Mouse (Mus musculus): Measurements from ENCODE around the gene Ints7.

Ints7 gene

DNA sequence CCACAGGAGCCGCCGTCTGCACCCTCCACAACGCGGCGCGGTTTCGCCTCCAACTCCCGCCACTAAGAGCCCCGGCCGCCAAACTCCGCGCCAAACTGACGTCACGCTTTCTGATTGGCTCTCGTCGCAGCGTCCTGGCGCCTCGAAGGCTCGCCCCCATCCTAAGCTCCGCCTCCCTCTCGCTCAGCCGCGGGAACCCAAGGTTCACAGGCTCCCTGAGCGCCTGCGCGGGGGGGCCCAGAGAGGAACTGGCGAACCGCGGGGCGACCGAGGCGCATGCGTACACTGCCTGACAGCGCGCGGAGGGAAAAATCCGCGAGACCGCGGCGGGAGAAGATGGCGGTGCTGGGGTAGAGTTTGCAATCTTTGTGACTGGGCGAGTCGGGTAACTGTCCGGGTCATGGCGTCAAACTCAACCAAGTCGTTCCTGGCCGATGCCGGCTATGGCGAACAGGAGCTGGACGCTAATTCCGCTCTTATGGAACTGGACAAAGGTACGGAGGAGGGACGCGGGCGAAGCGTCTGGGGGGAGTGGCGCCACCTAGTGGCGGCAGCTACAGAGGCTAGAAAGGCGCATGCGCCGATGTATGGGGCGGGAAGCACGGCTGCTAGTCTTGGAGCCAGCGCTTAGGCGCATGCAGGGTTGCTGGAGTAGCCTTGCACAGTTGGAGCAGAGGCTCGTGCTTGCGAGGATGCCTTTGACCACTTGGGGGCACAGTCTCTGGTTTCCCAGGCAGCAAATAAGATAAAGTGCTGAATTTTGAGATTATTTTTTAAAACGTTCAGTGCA lies at the start of gene Ints7, which contains the start of gene Dtl:
Ints7 (plus strand) TSS at position 179 of the 790 bp plus-strand sequence.
Dtl (minus strand) TSS at position 87 of the 790 bp plus-strand sequence.
- peak; percentile 100 for DNase-seq (ENCODE audit: low spot score in 2 of 2)

DNA sequence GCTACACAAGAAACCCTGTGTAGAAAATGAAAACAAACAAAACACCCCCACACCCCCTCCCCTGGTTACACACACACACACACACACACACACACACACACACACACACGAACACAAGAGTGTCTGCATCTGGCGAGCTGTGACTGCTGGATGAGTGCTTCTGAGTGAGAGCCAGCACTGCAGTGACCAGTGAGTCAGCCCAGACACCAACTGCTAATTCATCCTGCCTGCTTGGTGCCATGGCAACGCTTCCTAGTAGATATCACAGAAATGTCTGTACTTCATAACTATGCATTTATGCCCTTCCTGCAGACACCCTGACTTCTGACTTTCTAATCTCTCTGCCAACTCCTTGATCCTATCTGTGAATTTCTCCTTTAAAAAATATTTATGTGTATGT lies 48.3 kb upstream of the Ints7 start:
- DNase-seq (ENCODE audit: low spot score in 2 of 2): no peak

DNA sequence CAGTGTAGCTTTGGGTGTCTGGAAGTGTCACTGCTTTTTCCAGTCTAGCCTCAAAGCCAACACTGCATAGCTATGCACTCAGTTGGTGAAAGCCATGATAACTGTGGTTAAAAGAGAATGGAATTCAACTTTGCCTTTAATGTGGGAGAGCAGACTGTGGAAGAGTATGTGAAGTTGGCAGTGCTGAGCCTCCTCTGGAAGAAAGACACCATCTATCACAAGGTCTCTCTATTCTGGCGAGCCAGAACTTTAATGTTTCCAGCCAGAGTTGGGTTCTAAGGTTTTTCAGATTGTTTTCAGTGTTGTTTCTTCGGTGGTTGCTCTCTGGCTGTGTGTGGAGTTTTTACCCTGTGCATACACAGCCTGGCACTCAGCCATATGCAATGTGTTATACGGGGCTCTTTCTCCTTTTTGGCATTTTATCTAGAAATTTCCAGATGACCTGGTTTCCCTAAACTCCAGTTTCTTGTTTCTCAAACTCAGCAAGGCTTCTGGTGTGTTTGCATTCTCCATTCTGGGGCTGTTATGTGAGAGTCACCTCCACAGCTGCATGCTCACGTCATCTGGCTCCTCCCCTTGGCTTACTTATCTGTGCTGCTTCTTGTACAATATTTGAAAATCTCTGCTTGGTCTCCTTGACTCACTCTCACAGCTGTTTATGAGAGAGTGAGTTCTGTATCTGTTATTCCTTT lies 47.4 kb upstream of the Ints7 start:
- DNase-seq (ENCODE audit: low spot score in 2 of 2): no peak

DNA sequence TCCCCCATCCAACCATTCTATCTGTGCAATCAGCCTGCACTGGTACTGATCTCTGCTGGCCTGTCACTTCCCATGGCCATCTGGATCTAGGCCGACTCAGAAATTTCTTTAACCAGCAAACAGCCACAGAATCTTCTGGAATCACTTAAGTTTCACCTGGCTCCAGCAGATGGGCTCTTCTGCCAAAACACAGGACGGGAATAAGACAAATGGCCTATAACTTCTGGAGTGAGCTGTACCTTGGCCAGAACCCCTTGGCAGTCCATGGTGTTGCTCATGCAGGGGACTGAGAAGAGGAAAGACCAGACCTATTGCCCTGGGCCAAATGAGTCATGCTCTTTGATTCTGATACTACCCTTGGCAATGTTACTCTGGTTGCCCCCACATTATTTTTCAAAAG lies 46.0 kb upstream of the Ints7 start:
- DNase-seq (ENCODE audit: low spot score in 2 of 2): no peak

DNA sequence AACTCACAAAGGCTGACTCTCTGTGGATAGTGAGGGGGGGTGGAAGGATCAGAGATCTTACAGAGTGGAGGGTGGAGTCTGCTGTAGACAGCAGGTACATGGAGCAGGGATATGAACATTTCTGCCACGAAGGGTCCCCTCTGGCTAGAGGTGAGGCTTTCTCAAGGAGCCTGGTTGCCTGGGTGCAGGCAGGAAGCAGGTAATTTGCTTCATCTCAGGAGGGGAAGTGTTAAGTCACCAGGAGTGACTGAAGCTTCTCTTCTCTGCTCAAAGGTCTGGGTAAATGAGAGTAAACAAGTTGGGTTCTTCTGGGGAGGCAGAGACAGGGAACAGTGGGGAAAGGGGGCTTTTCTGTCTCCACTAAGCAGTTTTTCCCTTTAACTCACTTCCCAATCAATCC lies 44.4 kb upstream of the Ints7 start:
- DNase-seq (ENCODE audit: low spot score in 2 of 2): no peak

DNA sequence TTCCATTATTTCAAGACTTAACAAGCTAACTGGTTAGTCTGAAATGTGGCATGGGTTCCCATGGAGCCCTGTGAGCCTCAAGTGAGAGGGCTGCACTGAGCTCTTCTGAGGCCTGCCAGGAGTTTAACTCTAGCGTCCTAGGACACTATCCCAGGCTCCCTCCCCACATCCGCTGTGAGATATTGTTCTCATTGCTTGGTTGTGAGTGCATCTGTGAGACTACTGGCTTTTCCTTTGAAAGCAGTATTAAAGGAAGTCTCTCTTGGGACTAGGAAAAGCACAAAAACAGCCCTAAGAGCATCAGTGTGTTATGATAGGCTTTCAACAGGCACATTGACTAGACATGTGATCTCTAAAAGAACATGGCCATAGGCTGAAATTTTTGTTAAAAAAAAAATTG lies 40.5 kb upstream of the Ints7 start:
- DNase-seq (ENCODE audit: low spot score in 2 of 2): no peak

DNA sequence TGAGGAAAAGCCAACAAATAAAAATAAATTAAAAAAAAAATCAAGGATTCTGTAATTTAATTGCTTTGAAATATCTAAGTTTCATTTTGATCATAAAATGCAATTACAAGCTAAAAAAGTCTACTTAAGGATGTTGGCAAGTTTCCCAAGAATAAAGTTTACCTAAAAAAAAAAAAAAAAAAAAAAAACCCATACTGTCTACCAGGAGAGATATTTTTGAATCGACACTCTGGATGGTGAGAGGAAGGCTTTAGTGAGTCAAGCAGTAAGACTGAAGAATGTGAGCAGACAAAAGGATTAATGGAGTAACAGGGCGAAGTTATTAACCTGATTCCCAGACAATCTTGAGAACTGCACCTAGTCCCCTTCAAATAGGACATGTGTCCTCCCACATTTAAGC lies 35.1 kb upstream of the Ints7 start:
- DNase-seq (ENCODE audit: low spot score in 2 of 2): no peak

DNA sequence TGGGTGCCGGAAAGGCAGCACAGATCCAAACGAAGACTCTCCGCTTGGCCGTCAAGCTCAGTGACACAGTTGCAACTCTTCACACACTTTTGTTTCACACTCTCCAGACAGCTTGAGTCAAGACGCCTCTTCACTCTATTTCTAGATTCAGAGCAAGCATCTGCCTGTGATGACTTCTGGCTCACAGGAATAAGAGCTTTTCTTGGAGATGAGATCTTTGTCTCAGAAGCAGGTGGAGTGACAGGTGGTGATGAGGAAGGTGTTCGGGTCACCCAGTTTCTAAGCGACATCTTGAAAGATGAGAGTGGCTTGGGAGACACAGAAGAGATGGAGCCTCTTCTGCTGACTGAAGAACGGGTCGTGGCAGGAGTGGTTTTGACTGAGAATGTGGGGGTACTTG lies 34.4 kb upstream of the Ints7 start:
- no peak for DNase-seq (ENCODE audit: low spot score in 2 of 2)

DNA sequence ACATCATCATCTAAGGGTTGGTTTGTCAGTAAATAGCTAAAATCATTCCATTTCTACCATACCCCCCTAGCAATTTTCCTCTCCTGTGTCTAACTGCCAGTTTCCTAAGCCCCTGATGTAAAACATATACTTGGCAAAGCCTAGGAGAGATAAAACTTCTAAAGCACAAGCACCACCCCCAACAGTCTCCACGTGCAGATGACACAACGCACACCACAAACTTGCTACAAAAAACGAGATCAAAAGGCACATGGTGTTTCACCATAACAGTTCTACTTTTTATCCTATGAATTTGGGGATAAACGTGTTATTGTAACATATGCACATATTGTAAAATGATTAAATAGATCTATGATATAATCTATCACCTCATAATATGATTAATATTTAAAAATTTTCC lies 33.8 kb upstream of the Ints7 start:
- no peak for DNase-seq (ENCODE audit: low spot score in 2 of 2)

DNA sequence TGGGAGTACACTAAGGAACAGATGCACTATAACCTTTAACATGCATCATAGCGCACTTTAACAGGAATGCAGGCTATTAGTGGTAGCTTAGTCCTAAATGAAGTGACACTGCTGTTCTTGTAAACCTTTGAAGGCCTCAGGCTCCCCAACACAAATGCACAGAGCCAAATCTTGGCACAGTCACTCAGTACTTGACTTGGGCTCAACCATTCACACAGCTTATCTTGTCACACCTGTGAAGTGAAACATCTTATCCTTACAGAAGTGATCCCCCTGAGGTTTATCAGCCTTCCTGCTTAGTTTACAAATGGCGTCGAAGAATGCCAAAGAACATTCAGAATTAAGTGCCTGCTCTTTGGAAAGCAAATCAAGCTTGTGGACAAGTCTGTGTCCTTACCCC lies 31.7 kb upstream of the Ints7 start:
- no peak for DNase-seq (ENCODE audit: low spot score in 2 of 2)

DNA sequence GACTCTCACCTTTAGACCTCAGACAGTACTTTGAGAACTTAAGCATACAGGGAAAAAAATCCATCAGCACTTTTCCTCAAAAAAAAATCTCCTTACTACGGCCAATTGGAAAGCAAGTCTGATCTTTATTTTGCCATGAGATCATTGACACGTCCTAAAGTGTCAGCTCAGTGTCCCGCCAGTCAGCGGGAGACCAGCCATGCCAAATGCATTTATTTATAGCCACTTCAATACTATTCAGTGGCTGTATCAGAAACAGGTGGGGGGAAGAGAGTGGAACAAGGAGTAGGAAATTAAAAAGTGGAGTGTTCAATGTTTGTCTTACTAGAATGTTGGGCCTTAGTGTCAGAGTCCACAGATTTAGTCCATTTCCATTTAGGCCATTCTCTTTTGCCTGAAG lies 24.6 kb upstream of the Ints7 start:
- DNase-seq (ENCODE audit: low spot score in 2 of 2): no peak

DNA sequence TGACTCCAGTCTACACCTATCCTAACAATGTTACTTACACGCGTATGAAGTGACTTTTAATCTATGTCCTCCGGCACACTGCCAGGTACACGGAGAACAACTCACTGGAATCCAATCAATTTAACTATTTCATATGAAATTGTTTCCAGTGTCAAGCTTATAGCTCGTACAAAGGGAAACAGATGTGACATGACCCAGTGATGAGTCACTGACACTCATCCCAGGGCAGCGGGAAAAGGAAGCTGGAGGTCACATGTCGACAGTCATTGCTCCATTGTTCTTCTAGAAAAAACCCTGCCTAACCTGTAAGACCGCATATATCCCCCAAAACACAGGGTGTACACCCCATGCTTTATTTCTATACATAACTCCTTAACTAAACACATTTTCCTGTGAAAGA lies 18.3 kb upstream of the Ints7 start:
- DNase-seq (ENCODE audit: low spot score in 2 of 2): no peak

DNA sequence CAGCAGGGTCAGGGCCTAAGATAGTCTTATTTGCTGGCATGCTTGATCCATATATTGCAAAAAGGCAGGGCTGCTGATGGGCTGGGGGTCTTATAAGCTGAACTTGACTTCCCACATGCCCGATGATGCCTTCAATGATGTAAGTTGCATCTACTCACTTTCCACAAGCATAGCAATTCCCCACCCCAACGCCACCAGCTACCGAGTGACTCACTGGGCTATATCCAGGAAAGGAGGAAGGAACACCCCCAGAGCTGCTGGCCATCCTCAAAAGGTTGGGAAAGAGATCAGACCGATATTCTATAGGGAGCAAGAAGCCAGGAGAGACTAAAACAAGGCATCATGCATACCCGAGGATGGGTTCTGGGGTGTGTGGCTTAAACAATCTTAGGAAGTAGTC lies 15.7 kb upstream of the Ints7 start:
- no peak for DNase-seq (ENCODE audit: low spot score in 2 of 2)

DNA sequence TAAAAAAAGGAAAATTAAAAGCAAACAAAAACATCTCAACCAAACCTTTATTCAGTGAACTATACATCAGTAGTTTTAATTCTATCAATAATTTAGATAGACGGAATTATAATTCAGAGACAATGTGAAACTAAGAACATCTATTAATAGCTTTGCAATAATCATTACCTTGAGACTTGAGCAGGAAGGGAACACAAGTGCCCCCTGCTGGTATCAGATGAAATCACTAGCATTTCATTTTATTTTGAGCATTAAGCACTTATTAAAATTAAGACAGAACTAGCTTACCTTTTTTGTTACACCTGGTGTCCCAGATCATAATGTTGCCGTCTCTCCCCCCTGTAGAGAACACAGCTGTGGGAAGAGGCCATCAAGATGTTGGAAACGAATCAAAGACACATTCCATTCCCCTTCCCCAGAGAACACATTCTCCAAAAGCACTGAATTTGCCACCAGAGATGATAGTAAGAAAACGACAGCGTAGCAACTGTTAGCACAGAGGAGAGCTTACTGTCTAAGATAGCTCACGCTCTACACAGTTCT lies 12.5 kb upstream of the Ints7 start:
- peak; percentile 34 to 38 for DNase-seq (ENCODE audit: low spot score in 2 of 2)

DNA sequence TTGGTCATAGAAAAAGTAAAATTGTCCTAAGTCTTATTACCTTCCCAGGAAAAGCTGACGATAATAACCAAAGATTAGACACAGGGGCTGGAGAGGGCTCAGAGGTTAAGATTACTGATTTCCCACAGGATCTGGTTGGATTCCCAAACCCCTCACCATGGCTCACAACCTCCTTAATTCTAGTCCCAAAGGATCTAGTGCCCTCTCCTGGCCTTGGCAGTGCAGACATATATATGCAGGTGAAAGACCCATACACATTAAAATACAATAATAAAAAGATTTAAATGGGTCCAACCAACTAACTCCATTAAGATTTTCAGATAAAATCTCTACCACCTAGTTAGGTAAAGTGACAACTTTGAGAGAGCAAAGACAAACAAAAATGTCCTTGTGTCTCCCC lies 7.6 kb upstream of the Ints7 start:
- no peak for DNase-seq (ENCODE audit: low spot score in 2 of 2)

DNA sequence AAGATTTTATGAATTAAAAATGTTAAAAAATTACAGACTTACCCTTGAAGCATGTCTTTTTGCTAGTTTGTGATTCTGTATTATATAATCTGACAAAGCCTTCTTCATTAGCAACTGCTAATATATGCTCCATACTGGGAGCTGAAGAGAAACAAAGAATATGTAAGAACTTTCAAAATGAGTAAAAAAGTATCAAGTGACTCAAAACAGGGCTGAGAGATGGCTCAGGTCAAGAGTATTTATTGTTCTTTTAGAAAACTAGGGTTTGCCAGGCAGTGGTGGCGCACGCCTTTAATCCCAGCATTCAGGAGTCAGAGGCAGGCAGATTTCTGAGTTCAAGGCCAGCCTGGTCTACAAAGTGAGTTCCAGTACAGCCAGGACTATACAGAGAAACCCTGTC lies 5.8 kb upstream of the Ints7 start:
- no peak for DNase-seq (ENCODE audit: low spot score in 2 of 2)

DNA sequence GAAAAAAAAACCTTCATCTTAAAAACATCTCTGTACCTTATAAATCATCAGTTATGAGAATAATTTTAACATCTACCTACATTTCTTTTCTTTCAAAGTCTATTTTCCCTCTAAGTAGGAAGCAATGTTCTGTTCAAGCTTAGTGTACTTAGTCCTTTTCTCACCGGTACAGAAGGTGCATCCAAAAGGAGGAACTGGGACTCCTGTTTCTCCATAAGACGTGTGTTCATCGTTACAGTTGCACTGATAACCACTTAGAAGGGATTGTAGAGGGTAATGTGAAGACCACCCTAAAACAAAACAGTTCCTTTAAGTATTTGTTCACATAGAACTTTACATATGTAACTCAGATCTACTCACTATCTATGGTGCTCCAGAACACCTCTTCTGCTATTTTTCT lies 5.0 kb upstream of the Ints7 start:
- DNase-seq (ENCODE audit: low spot score in 2 of 2): no peak

DNA sequence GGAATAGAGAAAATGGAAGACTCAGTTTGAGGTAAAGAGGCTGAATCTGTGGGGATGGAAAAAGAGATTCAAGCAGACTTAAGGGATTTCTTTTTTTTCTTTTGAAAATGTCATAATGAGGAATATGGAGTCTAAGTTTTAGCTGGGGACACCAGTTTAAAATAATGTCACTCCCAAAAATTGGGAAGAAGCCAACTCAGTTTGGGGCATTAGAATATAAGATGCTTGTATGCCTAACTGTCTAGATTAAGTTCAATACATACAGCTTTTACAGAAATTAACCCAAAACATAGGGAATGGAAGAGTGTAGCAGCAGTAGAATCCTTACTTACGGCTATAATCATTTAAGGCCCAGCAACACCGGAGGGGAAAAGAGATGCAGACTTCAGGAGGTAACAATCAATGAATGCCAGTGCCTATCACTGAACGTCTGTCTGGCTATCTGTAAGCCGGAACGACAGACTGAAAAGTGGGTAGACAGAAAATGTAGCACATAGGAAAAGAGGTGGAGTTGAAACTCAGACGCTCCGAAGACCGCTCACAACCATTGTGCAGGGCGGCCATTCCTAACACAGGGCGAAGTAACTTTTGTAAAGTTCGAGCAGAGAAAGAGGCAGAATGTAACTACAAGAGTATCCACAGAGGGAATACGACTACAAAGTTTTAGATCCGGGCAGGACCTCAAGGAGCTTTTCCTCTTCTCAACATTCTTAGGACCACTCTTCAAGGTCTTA lies 1.4 kb upstream of the Ints7 start:
- DNase-seq (ENCODE audit: low spot score in 2 of 2): no peak

DNA sequence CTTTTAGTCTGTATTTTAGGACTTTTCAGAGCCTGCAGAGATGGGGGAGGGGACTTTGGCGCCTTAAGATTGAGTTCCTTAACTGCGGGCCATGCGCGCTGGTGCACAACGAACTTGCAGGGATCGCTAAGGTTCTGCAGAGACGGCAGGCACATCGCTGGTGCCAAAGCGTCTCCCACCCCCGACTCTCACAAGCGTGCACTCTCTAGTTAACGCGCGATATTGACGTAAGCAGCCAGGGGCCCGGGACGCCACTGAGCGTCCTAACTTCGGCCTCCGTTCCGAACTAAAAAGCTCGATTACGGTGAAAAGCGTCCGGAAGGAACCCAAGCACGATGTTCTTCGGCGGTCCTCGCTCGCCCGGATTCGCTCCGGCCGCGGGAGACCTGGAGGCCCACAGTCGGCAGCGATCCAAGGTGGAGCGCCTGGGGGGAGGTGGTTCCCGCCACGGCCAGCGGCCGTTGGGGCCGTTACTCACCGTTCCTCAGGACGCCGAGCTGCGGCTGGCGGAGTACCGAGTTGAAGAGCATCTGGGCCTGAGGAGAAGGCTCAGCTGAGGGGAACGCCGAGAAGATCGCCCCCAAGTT lies 472 bp upstream of the Ints7 start:
- peak; percentile 47 to 61 for DNase-seq (ENCODE audit: low spot score in 2 of 2)

DNA sequence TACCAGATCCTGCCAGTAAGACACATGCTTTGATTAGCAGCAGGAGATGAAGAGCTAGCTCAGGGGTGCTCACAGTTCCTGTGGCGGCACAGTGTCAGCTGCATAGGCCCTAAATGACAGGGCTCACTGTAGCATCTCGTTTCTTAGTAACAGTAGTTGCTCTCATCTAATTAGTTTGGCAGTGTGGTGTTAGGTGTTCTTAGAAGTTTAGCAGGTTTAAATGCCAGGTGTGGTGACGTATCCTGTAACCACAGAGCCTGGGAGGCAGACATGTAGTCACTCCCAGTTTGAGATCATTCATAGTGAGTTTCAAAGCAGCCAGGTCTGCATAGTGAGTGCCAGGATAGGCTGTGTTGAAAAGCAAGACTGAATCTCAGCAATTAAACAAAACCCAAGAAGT lies 4.1 kb downstream of the Ints7 start:
- DNase-seq (ENCODE audit: low spot score in 2 of 2): no peak

DNA sequence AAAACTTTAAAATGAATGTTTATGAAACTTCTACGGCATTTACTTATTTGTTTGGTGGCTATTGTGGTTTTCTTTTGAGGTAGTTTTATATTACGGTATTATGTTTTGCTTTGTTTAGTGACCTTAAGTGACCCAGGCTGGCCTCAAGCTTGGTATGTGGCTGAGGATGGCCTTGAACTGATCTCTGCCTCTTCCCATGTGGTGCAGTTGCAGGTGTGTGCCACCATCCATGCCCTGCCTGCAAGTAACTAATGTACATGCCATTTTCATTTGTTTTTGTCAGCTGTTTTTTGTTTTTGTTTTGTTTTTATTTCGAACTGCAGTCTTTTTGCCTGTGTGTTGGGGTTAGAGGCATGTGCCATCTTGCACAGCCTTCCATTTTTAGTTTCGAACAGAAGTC lies 6.2 kb downstream of the Ints7 start:
- no peak for DNase-seq (ENCODE audit: low spot score in 2 of 2)

DNA sequence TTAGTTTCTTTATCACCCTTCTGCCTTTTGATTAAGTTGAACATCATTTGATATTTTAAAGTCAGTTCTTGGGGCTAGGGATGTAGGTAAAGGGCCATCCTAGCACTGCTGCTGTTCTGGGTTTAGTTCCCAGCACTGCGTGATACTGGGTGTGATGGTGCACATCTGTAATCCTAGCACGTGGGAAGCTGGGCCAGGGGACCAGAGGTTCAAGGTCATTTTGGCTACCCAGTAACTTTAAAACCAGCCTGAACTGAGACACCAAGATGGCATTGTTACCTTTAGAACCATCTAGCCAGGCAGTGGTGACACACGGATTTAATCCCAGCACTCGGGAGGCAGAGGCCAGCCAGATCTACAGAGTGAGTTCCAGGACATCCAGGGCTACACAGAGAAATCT lies 8.4 kb downstream of the Ints7 start:
- DNase-seq (ENCODE audit: low spot score in 2 of 2): no peak
